Mouse (Mus musculus) frontal cortex, postnatal 14 days (tissue): Measurements from ENCODE around the gene Cfap206.
"Not testable (repeated sequence)": the region's sequence is repeated elsewhere in the genome, so short reads cannot be mapped to it uniquely, and the experiment has no call there.

Experiments used
- DNase-seq, 2 experiments: peaks; one replicate each; pipeline ENCODE4 v3.0.0; 2022; ENCODE audit warnings: low spot score in 2 of 2

The Cfap206 gene

DNA sequence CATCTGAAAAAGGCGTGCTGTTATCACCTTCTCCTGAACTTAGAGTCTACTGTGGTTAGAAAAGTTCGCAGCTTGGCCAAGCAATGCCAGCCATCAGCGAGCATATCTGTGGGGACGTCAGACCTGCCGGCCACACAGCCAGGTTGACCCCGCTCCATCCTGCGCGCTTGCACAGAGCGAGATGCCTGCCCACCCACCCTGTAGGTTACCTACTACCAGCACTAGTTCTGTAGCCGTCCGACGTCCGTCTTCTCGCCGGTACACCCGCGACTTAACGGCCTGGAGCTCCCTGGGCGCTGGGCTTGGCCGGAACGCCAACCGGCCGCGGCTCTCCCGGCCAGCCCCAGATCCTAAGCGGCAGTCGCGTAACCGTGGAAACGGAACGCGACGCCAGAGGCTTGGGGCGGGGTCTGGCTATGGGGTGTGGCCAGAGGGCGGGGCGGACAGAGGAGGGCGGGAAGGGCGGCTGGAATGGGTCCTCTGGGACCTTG, at the start of gene Cfap206:
Gene Cfap206 (minus strand): TSS at position 356 of the 491 bp plus-strand sequence.
- DNase-seq, result peak in 1 of 2 experiments; percentile 8

DNA sequence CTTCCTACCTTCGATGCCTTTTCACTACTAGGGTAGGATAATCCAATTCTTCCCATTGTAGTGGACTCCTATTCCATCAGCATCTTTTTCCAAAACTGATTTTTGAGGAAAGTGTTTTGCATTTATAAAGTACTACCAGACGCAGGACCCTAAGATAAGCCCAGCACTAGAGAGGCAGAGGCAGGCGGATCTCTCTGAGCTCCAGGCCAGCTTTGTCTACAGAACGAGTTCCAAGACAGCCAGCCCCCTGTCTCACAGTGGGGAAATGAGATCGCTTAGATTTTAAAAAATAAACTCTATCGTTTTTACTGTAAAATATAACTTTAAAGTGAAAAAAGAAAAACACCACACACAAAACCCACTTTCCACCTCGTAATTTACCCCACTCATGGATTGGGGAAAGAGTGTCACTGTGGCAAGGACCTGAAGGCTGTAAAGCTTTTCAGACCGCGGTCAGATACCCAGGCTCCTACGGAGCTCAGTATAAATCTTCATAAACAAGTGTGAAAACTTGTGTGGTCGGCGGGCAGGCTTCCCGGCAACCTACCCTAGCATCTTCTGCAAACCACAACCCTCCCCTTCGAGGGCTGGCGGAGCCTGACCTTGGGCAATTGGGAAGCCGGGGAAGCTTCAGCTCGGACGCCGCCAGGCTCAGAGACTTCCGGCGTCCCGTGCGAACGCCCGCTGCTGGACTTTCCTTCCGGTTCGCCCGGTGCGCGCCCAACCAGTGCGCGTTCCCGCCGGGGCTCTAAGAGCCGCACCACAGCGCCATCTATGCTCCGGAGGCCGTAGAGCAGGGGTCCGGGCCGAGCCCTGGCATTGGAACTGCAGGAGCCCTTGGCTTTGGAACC, 47.9 kb upstream of the Cfap206 start, which contains the start of gene Smim8:
Gene Smim8 (minus strand): TSS at position 747 of the 851 bp plus-strand sequence.
- DNase-seq, result peak; percentile 74 to 86

GRCm38 (mm10) chr4:34771652-34772371, 41.8 kb upstream of the Cfap206 start:
- no peak for DNase-seq

- DNase-seq, result no peak
Observed at GRCm38 (mm10) chr4:34756163-34756562, 26.2 kb upstream of the Cfap206 start, which contains the start of gene Gm136. Gene Gm136, minus strand, starts transcription at chr4:34756263.

DNA sequence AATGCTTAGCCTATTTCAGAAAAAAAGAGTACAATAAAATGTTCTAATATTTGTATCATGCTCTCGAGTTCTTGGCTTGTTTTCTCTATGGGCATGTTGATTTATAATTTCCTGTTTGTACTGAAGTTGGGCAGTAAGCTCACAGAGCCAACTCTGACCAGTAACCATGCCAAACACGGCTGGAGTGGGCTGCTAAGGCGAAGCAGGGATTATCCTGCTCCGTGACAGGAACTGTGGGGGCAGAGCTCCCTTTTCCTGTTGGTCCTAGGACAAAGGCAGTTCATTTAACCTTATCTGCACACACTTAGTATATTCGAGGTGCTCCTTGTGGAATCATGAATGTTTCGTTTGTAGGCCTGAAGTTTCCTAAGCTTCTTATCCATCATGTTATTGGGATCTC, 19.2 kb upstream of the Cfap206 start:
- no peak for DNase-seq

DNA sequence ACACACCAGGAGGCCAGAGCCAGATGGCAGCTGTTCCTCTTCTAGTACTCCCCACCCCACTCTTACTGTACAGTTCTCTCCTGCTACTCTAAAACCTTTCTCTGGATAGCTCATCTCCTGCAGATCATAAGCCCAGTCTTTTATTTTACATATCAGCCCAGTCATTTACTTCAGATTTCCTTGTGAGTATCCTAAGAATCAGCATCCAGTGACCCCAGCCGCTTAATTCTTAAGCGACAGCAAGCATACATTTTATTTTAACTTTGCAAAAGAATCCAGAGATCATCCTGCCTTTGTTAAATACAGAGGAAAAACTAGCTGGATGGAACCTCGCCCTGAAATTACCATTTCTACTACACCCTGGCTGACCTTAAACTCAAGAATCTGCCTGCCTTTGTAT, 4.5 kb upstream of the Cfap206 start:
- DNase-seq, result no peak

- not testable (repeated sequence) for DNase-seq
Observed at GRCm38 (mm10) chr4:34733415-34733814, 3.4 kb upstream of the Cfap206 start.

DNA sequence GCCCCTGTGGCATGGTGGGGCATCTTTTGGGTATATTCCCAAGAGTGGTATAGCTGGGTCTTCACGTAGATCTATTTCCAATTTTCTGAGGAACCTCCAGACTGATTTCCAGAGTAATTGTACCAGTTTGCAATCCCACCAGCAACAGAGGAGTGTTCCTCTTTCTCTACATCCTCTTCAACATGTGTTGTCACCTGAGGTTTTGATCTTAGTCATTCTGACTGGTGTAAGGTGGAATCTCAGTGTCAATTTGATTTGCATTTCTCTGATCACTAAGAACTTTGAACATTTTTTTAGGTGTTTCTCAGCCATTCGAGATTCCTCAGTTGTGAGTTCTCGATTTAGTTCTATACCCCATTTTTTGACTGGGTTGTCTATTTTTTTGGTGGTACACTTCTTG, 4.3 kb downstream of the Cfap206 start:
- not testable (repeated sequence) for DNase-seq

- DNase-seq, result no peak
Observed at GRCm38 (mm10) chr4:34724306-34724705, 5.7 kb downstream of the Cfap206 start.

GRCm38 (mm10) chr4:34723186-34723585, 6.8 kb downstream of the Cfap206 start:
- DNase-seq, result no peak

- DNase-seq, result no peak
Observed at GRCm38 (mm10) chr4:34720127-34720895, 9.7 kb downstream of the Cfap206 start.

GRCm38 (mm10) chr4:34719421-34719820, 10.6 kb downstream of the Cfap206 start:
- DNase-seq, result no peak

- no peak for DNase-seq
Observed at GRCm38 (mm10) chr4:34715062-34715461, 14.9 kb downstream of the Cfap206 start.

- DNase-seq, result no peak
Observed at GRCm38 (mm10) chr4:34708127-34708526, 21.9 kb downstream of the Cfap206 start.

DNA sequence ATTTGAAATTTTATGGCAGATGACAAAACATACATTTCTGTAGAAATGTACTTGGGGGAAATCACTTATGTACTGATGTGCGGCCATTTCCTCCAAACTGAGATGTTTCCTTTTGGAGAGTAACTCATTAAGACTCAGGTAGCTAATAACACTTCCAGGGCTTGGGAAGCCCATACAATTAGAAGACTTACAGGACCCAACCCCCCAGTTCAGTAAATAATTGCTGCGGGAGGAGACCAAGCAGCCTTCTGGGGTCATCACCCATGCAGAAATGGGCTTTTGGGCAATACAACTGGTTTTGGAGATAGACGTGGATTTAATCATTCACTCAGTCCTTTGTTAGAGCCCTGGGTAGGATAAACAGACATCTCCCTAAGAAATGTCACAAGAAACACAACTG, 22.8 kb downstream of the Cfap206 start:
- no peak for DNase-seq

DNA sequence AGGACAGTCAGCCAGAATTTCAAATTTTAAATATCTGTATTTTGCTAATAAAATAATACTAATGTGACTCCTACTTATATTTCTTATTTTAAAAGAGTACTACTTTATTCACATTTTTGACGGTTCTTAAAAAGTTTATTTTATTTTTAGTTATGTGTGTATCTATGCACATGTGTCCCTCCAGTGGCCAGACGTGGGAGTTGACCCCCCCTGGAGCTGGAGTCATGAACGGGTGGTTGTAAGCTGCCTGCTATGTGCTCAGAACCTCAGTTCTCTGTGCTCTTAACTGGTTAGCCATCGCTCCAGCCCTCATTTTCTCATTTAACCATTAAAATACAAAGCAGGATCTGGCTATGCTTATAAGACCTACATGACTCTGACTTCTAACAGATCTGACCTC, 27.0 kb downstream of the Cfap206 start:
- DNase-seq, result no peak

DNA sequence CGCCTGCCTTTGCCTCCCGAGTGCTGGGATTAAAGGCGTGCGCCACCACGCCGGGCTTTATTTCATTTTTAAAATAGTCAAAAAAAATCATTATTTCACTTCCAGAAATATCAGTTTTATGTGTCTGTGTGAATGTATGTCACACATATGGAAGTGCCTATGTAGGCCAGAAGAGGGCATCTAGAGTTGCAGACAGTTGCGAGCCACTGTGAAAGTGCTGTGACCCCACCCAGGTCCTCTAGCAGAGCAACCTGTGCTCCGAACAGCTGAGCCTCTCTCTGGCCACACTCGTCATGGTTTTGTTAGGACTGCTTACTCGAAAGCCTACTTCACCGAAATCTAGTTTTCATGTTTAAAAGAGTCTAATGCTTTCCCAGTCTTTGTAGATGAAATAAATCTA, 27.8 kb downstream of the Cfap206 start:
- no peak for DNase-seq

GRCm38 (mm10) chr4:34701528-34701927, 28.5 kb downstream of the Cfap206 start:
- no peak for DNase-seq

- DNase-seq, result no peak
Observed at GRCm38 (mm10) chr4:34688021-34688420, 42.0 kb downstream of the Cfap206 start.

- DNase-seq, result peak; percentile 90 to 91
Observed at GRCm38 (mm10) chr4:34686874-34687567, 43.0 kb downstream of the Cfap206 start, which contains the start of gene Slc35a1. Gene Slc35a1, minus strand, starts transcription at chr4:34687438.

DNA sequence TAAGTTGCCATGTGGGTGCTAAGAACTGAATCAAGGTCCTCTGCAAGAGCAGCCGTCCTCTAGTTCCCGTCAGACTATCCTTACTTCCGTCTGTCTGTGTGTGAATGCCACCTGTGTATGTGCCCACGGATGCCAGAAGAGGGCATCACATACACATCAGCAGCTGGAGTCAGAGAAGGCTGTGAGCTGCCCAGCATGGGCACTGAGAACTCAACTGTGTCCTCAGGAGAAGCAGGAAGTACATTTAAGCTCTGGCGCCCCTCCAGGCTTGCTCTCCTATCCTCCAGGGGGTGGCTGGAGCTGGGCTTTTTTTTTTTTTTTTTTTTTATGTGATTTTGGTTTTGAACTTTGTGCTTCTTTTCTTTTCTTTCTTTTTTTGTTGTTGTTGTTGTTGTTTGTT, 49.5 kb downstream of the Cfap206 start:
- DNase-seq, result no peak
